Mouse (Mus musculus): ENCODE results near the gene Odf2.

DNA sequence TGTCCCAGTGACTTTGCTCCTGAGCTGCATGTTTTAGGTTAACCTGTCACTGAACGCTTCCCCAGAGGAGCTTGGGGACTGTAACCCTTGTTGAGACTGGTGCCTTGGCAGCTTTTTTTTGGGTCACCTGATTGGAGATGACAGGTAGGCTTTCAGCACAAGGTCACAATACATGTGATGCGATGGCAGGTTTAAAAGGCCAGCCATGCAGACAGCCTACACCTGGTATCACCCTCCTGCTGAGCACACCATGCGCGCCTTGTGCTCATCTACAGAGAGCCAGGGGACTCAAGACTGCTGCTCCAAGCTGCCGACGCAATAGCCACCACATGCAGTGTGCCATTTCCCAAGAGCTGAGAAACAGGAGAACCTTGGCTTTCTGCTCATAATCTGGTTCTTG lies 2.8 kb downstream of the Odf2 start:
- no peak for TF ChIP-seq EP300 (IDR thresholded peaks at IDR 0.05; ENCODE audit: low read depth)
- TF ChIP-seq CTCF (IDR thresholded peaks at IDR 0.05; ENCODE audit: low read depth): no peak
